Mouse (Mus musculus) G1E (cell line): ENCODE measurements around the gene AL607142.1.

ENCODE experiments used
- CTCF ChIP-seq: IDR thresholded peaks from 2 replicates; pipeline ENCODE4 v1.5.1; 2012; ENCODE audit warnings: low read depth, low read length, inconsistent platforms, mixed read lengths
- GATA2 ChIP-seq: IDR thresholded peaks from 2 replicates; pipeline ENCODE4 v1.6.1; 2012; ENCODE audit warnings: low read depth, low read length, inconsistent platforms, borderline replicate concordance

DNA sequence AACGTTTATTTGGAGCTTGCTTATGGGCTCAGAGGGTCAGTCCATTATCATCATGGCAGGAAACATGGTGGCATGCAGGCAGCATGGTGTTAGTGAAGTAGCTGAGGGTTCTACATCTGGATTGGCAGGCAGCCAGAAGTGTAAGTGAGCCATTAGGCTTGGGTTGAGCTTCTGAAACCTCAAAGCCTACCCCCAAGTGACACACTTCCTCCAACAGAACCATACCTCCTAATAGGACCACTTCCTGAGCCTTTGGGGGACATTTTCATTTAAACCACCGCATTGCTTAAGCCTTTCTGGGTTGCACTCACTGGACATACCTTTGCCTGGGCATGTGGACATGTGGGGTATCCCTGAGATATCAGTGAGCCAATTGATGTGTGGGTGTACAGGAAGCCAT lies 23.3 kb upstream of the AL607142.1 start:
- TF ChIP-seq CTCF = no peak
- no peak for TF ChIP-seq GATA2
